Mouse (Mus musculus) thymus, adult 2 months (tissue): Measurements from ENCODE around the gene Ciapin1. TPM values are rescaled to one million over a fixed set of nuclear protein-coding genes. Genes with fewer than 3 reads are reported as not detected.
A peak's percentile ranks its signal among the peaks of the same experiment; 100 is the strongest.

Experiments used
- DNase-seq: peaks from one replicate; pipeline ENCODE4 v3.0.0; 2021
- H3K27ac ChIP-seq: fragments of 200-500 bp; 2 replicates; pipeline ENCODE4 v1.5.1; 2012; ENCODE audit warnings: low read length, control low read depth; ENCODE audit not compliant: control insufficient read depth, insufficient read depth
- H3K27me3 ChIP-seq: fragments of 200-500 bp; 2 replicates; pipeline ENCODE4 v1.6.1; 2012; ENCODE audit warnings: mild to moderate bottlenecking, low read length, moderate library complexity, mixed read lengths; ENCODE audit not compliant: control insufficient read depth, insufficient read depth
- H3K36me3 ChIP-seq: fragments of 200-500 bp; 2 replicates; pipeline ENCODE4 v1.6.1; 2012; ENCODE audit warnings: mild to moderate bottlenecking, low read length, moderate library complexity; ENCODE audit not compliant: control insufficient read depth, insufficient read depth
- H3K4me1 ChIP-seq: fragments of 200-500 bp; replicated peaks from 2 replicates; pipeline ENCODE4 v1.6.1; 2012; ENCODE audit warnings: low read length; ENCODE audit not compliant: control insufficient read depth, insufficient read depth
- H3K4me3 ChIP-seq: fragments of 200-500 bp; 2 replicates; pipeline ENCODE4 v1.5.1; 2012; ENCODE audit warnings: mild to moderate bottlenecking, low read length, control low read depth, moderate library complexity; ENCODE audit not compliant: control insufficient read depth, insufficient read depth
- CTCF ChIP-seq: fragments of 200-500 bp; IDR thresholded peaks from 2 replicates; pipeline ENCODE4 v1.5.1; 2012; ENCODE audit warnings: mild to moderate bottlenecking, control low read depth, low read length, moderate library complexity, borderline replicate concordance; ENCODE audit not compliant: control insufficient read depth, poor library complexity, insufficient read depth; ENCODE audit errors: extremely low read depth
- POLR2A ChIP-seq: fragments of 200-500 bp; IDR thresholded peaks from 2 replicates; pipeline ENCODE4 v1.6.1; 2012; ENCODE audit warnings: mild to moderate bottlenecking, low read length, control low read depth, moderate library complexity; ENCODE audit not compliant: control insufficient read depth, poor library complexity, insufficient read depth; ENCODE audit errors: extremely low read depth
- WGBS: fragments of 180-500 bp; shearing (Covaris S2); methylation state at CpG from one replicate; pipeline ENCODE4 v1.1.7; 2018; 5-methylcytosine and 5-hydroxymethylcytosine counted together
- polyA plus RNA-seq: library from polyadenylated mRNA; depleted of rRNA; stranded (reverse); fragments of >200 nt; gene quantifications from 2 replicates; pipeline ENCODE4 v1.2.3, GENCODE M21; 2012

Gene Ciapin1
- polyA plus RNA-seq, 1 experiment = 53.5 TPM

DNA sequence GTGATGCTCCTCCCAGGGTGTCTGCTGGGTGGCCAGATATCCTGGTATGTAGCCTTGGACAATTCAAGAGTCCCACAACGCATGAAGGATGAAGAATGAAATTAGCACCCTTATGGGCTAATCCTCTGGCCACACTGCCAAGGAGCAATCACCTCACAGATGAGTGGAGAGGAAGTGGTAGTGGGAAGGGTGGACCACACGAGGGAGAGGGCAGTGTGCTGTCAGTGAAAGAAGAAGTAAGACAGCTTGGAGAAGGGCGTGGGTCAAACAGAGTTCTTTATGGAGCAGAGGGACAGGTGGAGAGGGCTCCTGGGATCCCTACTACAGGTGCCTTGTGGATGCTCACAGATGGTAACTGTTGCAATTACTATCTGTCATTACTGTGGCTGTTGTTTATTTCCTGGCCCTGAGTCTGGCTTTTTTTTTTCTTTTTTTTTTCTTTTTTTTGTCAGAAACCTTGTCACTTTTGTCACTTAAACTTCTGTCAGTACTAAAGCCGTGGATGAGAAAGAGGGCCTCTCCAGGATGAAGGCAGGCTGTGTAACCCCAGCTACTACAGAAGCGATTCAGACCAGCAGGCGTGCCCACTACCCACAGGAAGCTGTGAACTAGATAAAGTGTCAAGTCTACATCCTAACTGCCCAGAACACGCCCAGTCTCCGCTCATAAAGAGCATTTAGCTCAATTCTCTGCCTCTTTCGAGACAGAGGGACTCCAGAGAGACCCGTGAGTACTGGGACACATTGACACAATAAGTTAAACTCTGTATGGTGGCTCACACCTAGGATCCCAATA lies 33.4 kb downstream of the Ciapin1 start:
- Histone ChIP-seq H3K27ac (no peak overlapping the region), H3K36me3 (no peaks in the 10 kb centered on the region), H3K27me3 (no peaks in the 10 kb centered on the region), H3K4me3 (no peak overlapping the region), H3K4me1 (peaks cover 12% of the 10 kb centered on the region)
- 26% methylated on average over 10 of the region's 10 CpGs for WGBS
- no peak for DNase-seq
- TF ChIP-seq POLR2A (no peak), CTCF (no peak)

DNA sequence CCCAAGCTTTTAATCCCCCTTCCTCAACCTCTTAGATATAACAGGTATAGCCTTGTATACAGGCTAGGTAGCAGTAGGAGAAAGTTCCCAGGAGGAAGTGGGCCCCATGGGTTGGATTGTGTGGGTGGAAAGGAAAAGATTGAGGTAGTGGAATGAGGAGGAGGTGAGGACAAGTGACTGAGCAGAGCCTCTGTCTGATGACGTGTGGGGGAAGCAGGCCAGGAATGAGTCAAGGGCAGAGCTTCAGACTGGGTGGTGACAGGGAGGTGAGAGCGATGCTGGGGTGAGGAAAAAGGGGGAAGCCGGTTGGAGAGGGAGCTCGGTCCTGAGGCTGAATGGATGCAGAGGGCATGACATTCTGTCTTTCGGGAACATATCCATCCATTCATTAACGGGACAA lies 34.6 kb downstream of the Ciapin1 start:
- Histone ChIP-seq H3K4me3 (no peak overlapping the region), H3K27ac (no peak overlapping the region), H3K27me3 (no peaks in the 10 kb centered on the region), H3K36me3 (no peaks in the 10 kb centered on the region), H3K4me1 (peaks cover 12% of the 10 kb centered on the region)
- 93% methylated on average over 6 of the region's 6 CpGs for WGBS
- DNase-seq = no peak
- TF ChIP-seq POLR2A (no peak), CTCF (no peak)

DNA sequence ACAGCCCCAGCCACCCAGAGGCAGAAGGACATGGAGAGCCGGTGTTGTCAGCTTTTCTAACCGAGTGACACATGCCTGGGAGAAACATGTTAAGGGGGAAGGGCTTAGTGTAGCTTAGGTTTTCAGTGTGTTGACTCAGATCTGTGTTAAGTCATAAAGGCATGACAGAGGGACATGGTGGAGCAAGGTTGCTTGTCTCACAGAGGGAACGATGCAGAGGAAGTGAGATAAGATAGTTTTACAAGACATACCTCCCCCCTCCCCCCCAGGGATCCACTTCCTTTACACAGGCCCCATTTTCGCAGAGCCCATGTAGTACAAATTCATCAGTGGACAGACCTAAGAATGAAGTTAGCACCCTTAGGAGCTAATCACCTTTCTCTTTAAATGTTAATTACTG lies 35.8 kb downstream of the Ciapin1 start:
- Histone ChIP-seq H3K36me3 (no peaks in the 10 kb centered on the region), H3K4me1 (peaks cover 12% of the 10 kb centered on the region), H3K27me3 (no peaks in the 10 kb centered on the region), H3K4me3 (no peak overlapping the region), H3K27ac (no peak overlapping the region)
- DNase-seq = no peak
- no peak for TF ChIP-seq CTCF
- TF ChIP-seq POLR2A = no peak
- WGBS = 35% methylated on average over 4 of the region's 4 CpGs

DNA sequence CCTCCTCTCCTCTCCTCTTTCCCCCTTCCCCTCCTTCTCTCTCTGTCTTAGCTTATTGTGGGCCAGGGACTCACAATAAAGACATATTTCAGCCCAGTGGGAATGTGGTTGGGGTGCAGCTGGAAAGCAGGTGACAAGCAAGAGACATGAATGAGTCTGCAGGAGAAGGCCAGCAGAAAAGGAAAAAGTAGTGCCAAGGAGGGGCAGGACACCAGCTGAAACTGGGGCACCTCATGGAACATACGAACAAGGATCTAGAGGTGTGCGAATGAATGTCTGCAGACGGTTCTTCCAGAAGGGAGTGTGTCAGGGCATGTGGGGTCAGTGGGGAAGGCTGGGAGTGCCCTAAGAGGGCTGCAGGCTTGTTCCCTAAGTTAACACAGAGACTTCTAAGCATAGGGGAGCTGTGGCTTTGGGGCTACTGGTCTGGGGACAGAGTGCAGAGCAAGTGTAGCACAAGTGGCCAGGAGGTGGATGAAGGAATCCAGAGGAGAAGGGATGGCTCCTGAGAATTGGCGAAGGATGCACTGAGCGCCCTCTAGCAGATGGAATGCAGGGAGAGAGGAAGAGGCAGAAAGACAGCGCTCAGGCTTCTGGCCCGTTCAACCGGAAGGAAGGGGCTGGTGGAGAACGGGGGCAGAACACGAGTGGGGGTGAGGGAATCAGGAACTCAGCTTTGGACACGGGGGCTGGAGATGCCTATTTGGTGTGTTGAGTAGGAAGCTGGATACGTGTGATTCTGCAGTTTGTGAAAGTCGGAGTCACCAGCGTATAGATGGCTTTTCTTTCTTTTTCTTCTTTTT lies 36.7 kb downstream of the Ciapin1 start:
- 35% methylated on average over 14 of the region's 14 CpGs for WGBS
- Histone ChIP-seq H3K4me1 (peaks cover 12% of the 10 kb centered on the region), H3K27me3 (no peaks in the 10 kb centered on the region), H3K27ac (no peak overlapping the region), H3K36me3 (no peaks in the 10 kb centered on the region), H3K4me3 (no peak overlapping the region)
- DNase-seq = peak; percentile 9
- TF ChIP-seq POLR2A = no peak
- no peak for TF ChIP-seq CTCF

DNA sequence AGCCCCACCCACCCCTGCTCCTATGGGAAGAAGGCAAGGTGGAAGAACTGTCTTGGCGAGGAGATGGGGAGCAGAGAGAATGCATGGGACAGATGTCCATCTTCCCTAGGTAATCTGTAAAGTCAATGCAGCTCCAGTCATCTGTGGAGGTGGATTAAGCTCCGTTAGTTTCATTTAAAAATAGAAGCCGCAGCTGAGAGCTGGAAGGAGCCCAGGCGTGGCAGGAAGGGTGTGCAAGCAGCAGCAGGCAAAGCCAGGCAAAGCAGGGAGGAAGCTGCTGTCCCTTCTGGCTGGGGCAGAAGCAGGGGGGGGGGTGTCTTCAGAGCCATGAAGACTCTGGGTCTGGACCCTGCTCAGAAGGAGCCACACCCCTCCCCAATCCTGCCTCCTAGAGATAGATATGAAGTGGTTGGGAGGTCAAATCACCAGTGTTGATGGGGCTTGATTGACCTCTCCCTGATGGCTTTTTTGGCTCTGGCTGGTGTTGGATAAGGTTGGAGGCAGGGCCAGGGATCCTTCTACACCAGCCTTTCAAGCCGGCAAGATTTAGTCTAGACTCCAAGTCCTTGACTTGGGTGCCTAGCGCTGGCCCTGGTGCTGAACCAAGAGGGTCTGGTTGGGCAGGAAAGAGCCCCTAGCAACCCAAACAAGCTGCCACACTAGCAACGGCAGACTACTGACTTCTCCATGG lies 37.7 kb downstream of the Ciapin1 start:
- H3K27me3 ChIP-seq = no peaks in the 10 kb centered on the region
- TF ChIP-seq CTCF = no peak
- no peaks in the 10 kb centered on the region for H3K36me3 ChIP-seq
- no peak overlapping the region for H3K27ac ChIP-seq
- peaks cover 12% of the 10 kb centered on the region for H3K4me1 ChIP-seq
- 26% methylated on average over 7 of the region's 7 CpGs for WGBS
- DNase-seq = no peak
- H3K4me3 ChIP-seq = no peak overlapping the region

DNA sequence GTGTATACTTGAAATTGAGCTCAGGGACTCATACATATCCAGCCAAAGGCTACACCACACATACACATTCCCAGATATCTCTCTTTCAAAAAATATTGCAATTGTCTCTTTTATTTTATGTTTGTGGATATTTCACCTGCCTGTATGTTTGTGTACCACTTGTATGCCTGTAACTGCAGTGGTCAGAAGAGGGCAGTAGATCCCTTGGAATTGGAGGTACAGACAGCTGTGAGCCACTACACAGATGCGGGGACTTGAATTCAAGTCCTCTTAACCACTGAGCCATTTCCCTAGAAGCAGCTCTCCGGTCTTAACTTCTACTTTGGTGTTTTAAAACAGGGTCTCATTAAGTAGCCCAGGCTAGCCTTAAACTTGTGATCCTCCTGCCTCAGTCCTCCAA lies 43.4 kb downstream of the Ciapin1 start:
- Histone ChIP-seq H3K27me3 (no peaks in the 10 kb centered on the region), H3K4me3 (no peak overlapping the region), H3K4me1 (no peaks in the 10 kb centered on the region), H3K27ac (no peak overlapping the region), H3K36me3 (no peaks in the 10 kb centered on the region)
- DNase-seq = no peak
- WGBS = 90% methylated on average over 2 of the region's 2 CpGs
- TF ChIP-seq POLR2A = no peak
- TF ChIP-seq CTCF = no peak

DNA sequence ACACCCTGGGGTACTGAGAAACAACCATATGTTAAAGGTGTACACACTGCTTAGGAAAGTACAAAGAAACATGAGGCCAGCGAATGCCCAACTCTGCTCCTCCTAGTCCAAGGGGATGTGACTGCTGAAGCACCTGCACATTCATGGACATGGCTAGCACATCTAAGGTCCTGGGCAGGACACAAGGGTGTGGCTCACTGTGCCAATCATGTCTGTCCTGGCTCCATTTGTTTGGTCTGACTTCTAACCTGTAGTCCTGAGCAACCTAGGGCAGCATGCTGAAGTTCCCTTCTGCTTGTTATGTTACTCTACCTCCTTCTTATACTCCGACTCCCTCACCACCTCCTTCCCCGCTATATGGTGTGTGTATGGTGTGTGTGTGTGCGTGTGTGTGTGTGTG lies 43.8 kb downstream of the Ciapin1 start:
- H3K4me3 ChIP-seq = no peak overlapping the region
- H3K27me3 ChIP-seq = no peaks in the 10 kb centered on the region
- no peaks in the 10 kb centered on the region for H3K4me1 ChIP-seq
- TF ChIP-seq POLR2A = no peak
- TF ChIP-seq CTCF = no peak
- H3K36me3 ChIP-seq = no peaks in the 10 kb centered on the region
- DNase-seq = no peak
- 93% methylated on average over 4 of the region's 4 CpGs for WGBS
- no peak overlapping the region for H3K27ac ChIP-seq
